Mouse (Mus musculus) bone marrow, adult 2 months (tissue): ENCODE measurements around the gene Rap1gap.

Source experiments
- CTCF ChIP-seq: fragments of 200-500 bp; IDR thresholded peaks from 2 replicates; pipeline ENCODE4 v1.5.1; 2011; ENCODE audit warnings: low read length, control low read depth; ENCODE audit not compliant: control insufficient read depth, insufficient read depth
- POLR2A ChIP-seq: fragments of 200-500 bp; IDR thresholded peaks from 2 replicates; pipeline ENCODE4 v1.6.1; 2011; ENCODE audit warnings: low read depth, mild to moderate bottlenecking, control low read depth, low read length, borderline replicate concordance; ENCODE audit not compliant: control insufficient read depth

DNA sequence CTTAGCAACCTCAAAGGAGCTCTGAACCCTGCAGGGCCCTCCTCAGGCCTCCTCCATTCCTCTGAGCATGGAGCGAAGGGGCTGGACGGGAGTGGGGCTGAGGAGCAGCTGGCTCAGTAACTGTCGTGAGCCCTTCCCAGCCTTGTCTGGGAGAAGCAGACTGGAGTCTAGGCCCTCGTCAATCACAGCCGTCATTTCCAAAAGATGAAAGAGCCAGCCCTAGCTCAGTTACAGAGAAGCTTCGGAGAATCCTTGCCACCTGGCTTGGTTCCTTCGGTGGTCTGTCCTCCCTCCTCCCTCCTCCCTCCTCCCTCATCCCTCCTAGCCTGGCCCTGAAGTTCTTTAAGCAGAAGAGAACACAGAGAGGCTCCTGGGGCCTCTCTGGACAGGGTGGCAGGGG is 16.2 kb downstream of the Rap1gap start:
- no peak for TF ChIP-seq CTCF
- TF ChIP-seq POLR2A = no peak
